Mouse (Mus musculus) ES-Bruce4 (cell line): ENCODE data around the gene Nxph4.

ENCODE experiments used
- CTCF ChIP-seq: IDR thresholded peaks from one replicate; pipeline ENCODE4 v1.8.1; 2011; ENCODE audit warnings: low read depth, low read length
- EP300 ChIP-seq: IDR thresholded peaks from 2 replicates; pipeline ENCODE4 v1.6.1; 2011; ENCODE audit warnings: low read depth, low read length; ENCODE audit not compliant: insufficient read depth
- POLR2A ChIP-seq: IDR thresholded peaks from one replicate; pipeline ENCODE4 v1.8.1; 2011; ENCODE audit warnings: low read length; ENCODE audit not compliant: insufficient read depth

DNA sequence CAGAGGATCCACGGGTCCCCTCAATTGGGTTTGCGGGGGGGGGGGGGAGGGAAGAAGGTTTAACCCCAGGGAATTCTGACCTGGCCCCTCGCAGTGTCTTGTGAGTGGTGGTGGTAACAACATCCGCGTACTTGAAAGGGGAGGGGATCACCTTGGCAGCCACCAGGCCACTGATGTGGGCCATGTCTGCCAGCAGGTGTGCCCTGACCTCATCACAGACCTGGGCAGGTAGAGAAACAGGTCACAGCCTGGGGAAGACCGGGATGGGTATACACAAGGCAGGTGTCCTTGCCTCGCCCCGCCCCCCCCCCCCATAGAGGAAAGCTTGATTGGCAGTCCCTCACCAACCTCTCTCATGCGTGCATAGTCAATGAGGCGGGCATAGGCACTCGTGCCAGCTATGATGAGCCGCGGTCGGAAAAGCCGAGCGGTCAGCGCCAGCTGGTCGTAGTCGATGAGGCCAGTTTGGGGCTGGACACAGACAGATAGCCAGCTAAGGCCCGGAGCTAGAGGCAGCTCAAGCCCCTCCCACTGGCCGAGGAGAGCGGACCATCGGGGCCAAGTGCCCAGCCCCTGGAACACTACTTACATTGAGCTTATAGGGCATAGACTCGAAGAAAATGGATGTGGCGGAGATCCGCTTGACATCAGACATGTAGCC lies 15.2 kb downstream of the Nxph4 start:
- TF ChIP-seq CTCF = no peak
- no peak for TF ChIP-seq POLR2A
- no peak for TF ChIP-seq EP300
